Mouse (Mus musculus): ENCODE data around the gene Arhgef5. TPM values are rescaled to one million over a fixed set of nuclear protein-coding genes. Genes with fewer than 3 reads are reported as not detected.

The Arhgef5 gene
- polyA plus RNA-seq (2014; fragmentation: Illumina TruSeq; extraction: RNeasy Lipid Tissue Mini Kit (QIAGEN cat#74804); ENCODE audit: low read depth, low replicate concordance): 19.8 TPM

DNA sequence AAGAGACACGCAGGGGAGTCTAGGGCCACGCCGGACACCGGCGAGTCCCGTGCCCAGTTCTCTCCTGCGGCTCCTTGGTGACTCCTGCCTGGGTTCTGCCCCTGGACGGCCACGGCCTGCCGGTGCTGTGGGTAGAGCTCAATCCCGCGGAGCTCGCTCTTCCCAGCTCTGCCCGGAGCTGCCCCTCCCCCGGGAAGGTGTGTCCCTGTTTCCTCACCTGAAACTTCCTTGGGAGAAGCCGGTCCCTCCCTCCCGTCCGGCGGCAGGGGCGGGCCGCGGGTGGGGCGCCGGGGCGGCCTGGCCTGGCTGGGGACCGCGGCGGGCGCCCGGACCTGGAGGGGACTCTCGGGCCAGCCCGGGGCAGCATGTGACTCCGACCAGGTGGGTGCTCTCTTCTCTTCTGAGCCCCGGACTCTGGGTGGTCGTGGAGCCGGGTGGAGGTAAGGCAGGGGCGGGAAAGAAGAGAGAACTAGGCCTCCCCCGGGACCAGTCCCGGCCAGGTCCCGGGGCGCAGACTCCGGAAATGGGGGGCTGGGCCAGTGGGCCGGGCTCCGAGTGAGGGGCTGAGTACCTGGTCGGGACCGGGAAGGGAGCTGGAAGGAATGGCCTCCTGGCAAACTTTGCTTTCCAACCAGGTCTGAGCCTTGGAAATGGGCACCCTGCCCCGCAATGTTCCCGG, at the start of gene Arhgef5:
Gene Arhgef5 (plus strand): TSS at position 220 of the 679 bp plus-strand sequence.

GRCm38 (mm10) chr6:43231255-43231654, 34.1 kb upstream of the Arhgef5 start, which contains the start of gene Olfr47:
Gene Olfr47 (plus strand): TSS chr6:43231529.

DNA sequence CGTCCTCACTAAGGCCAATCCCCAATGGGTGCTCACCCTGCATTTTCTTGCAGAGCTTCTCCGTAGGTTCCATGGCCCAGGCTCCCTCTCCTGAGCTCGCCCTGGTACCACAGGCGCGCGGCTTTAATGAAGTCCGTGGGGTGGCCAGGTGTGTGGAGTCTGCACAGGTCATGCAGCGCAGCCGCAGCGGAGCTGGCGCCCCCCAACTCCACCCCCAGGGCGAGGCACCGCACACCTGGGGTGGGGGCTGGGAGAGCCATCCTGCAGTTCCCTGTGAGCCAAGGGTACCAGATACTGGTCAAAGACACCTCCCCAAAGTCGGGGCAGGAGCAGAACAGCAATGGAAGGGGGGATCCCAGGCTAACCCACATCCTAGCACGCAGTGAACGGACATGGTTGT, 44.1 kb downstream of the Arhgef5 start, which contains the start of gene Nobox:
Gene Nobox (minus strand): TSS at position 101 of the 400 bp plus-strand sequence.

Other genes starting within 250 kb of the Arhgef5 start
- gene Olfr441, start 159.2 kb upstream of the Arhgef5 start, polyA plus RNA-seq (2014; fragmentation: Illumina TruSeq; extraction: RNeasy Lipid Tissue Mini Kit (QIAGEN cat#74804); ENCODE audit: low read depth, low replicate concordance): not detected
- not detected for gene Olfr237-ps1, start 119.0 kb upstream of the Arhgef5 start, polyA plus RNA-seq (2014; fragmentation: Illumina TruSeq; extraction: RNeasy Lipid Tissue Mini Kit (QIAGEN cat#74804); ENCODE audit: low read depth, low replicate concordance)
- gene Olfr437, start 102.3 kb upstream of the Arhgef5 start, polyA plus RNA-seq (2014; fragmentation: Illumina TruSeq; extraction: RNeasy Lipid Tissue Mini Kit (QIAGEN cat#74804); ENCODE audit: low read depth, low replicate concordance): not detected
- not detected for gene Olfr13, start 93.4 kb upstream of the Arhgef5 start, polyA plus RNA-seq (2014; fragmentation: Illumina TruSeq; extraction: RNeasy Lipid Tissue Mini Kit (QIAGEN cat#74804); ENCODE audit: low read depth, low replicate concordance)
- not detected for gene Olfr435, start 68.4 kb upstream of the Arhgef5 start, polyA plus RNA-seq (2014; fragmentation: Illumina TruSeq; extraction: RNeasy Lipid Tissue Mini Kit (QIAGEN cat#74804); ENCODE audit: low read depth, low replicate concordance)
- gene Olfr434, start 52.6 kb upstream of the Arhgef5 start, polyA plus RNA-seq (2014; fragmentation: Illumina TruSeq; extraction: RNeasy Lipid Tissue Mini Kit (QIAGEN cat#74804); ENCODE audit: low read depth, low replicate concordance): not detected
- not detected for gene Olfr47, start 34.1 kb upstream of the Arhgef5 start, polyA plus RNA-seq (2014; fragmentation: Illumina TruSeq; extraction: RNeasy Lipid Tissue Mini Kit (QIAGEN cat#74804); ENCODE audit: low read depth, low replicate concordance)
- gene Nobox, start 44.0 kb downstream of the Arhgef5 start, polyA plus RNA-seq (2014; fragmentation: Illumina TruSeq; extraction: RNeasy Lipid Tissue Mini Kit (QIAGEN cat#74804); ENCODE audit: low read depth, low replicate concordance): not detected